Mouse (Mus musculus): ENCODE results near the gene Tns1.

DNA sequence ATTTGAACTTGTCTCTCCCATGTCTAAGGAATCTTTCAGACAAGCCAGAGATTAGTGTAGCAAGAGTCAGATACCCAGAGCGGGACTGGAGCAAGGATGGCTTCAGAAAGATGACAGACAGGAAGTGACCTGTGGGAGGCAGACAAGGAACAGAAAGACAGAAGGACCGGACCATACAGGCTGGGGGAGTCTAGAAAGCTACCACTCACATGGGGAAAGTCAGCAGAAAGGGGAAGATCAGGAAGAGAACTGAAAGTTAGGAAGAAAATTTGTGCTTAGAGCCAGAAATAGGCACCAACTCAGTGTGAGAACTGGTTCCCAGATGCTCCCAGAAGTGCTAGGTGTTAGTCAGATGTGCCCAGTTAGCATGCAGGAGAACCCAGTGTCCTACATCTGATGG is 71.2 kb downstream of the Tns1 start:
- no peak for TF ChIP-seq POLR2A (IDR thresholded peaks at IDR 0.05; ENCODE audit: borderline replicate concordance, extremely low read depth, insufficient read depth, insufficient read length, poor library complexity, severe bottlenecking)
- TF ChIP-seq CTCF (IDR thresholded peaks at IDR 0.05; ENCODE audit: borderline replicate concordance, extremely low read depth, insufficient read depth, insufficient read length): no peak
